Mouse (Mus musculus) CH12.LX (cell line): Measurements from ENCODE around the gene Cryba1. TPM values are rescaled to one million over a fixed set of nuclear protein-coding genes. Genes with fewer than 3 reads are reported as not detected.

ENCODE experiments used
- DNase-seq: peaks from one replicate; pipeline ENCODE4 v3.0.0-alpha.2; 2013; ENCODE audit errors: extremely low read depth
- H3K27ac ChIP-seq: 2 replicates; pipeline ENCODE4 v1.5.1; 2012; ENCODE audit warnings: low read depth, mild to moderate bottlenecking, control low read depth, moderate library complexity; ENCODE audit not compliant: insufficient read depth
- H3K27me3 ChIP-seq: replicated peaks from 2 replicates; pipeline ENCODE3; 2012; ENCODE audit warnings: inconsistent platforms
- H3K36me3 ChIP-seq, 2 experiments: replicated peaks in 1 of 2; 2 replicates each; pipeline versions ENCODE3 to v1.6.1; 2012; ENCODE audit warnings: inconsistent platforms in 1 of 2, low read length in 1 of 2, mild to moderate bottlenecking in 1 of 2, mixed read lengths in 1 of 2, moderate library complexity in 1 of 2; ENCODE audit not compliant: control insufficient read depth in 1 of 2, insufficient read depth in 1 of 2
- H3K4me1 ChIP-seq, 2 experiments: 2 replicates each; pipeline ENCODE4 v1.6.1; 2012; ENCODE audit warnings: inconsistent platforms in 1 of 2, moderate library complexity in 1 of 2; ENCODE audit not compliant: insufficient read depth in 2 of 2, control insufficient read depth in 1 of 2
- H3K4me2 ChIP-seq: 2 replicates; pipeline ENCODE4 v1.6.1; 2012; ENCODE audit warnings: low read depth, mild to moderate bottlenecking, control low read depth; ENCODE audit not compliant: poor library complexity, insufficient read depth, severe bottlenecking
- H3K4me3 ChIP-seq, 3 experiments: fragments of 150-350 bp in 1 of 3; sonication (generic) in 1 of 3; replicated peaks in 1 of 3; 2 replicates each; pipeline versions ENCODE3 to v1.5.1; 2011 to 2012; ENCODE audit warnings: low read depth in 2 of 3, low read length in 2 of 3, mild to moderate bottlenecking in 2 of 3, moderate library complexity in 2 of 3, control low read depth in 1 of 3, improper control_type of control experiment in 1 of 3, inconsistent platforms in 1 of 3, mixed read lengths in 1 of 3; ENCODE audit not compliant: poor library complexity in 1 of 3
- H3K79me2 ChIP-seq: replicated peaks from 2 replicates; pipeline ENCODE4 v1.6.1; 2012; ENCODE audit warnings: mild to moderate bottlenecking, moderate library complexity; ENCODE audit not compliant: control insufficient read depth, poor library complexity, insufficient read depth, severe bottlenecking; ENCODE audit errors: extremely low read depth
- H3K9ac ChIP-seq: 2 replicates; pipeline ENCODE4 v1.6.1; 2012; ENCODE audit warnings: low read depth, mild to moderate bottlenecking, control low read depth, moderate library complexity; ENCODE audit not compliant: insufficient read depth
- H3K9me3 ChIP-seq: replicated peaks from 2 replicates; pipeline ENCODE3; 2012; ENCODE audit warnings: low read length, inconsistent platforms, mixed read lengths
- BHLHE40 ChIP-seq: IDR thresholded peaks from 2 replicates; pipeline ENCODE4 v1.6.1; 2011; ENCODE audit warnings: mild to moderate bottlenecking, low read depth, low read length, improper control_type of control experiment
- CTCF ChIP-seq, 2 experiments: IDR thresholded peaks in 1 of 2; conservative IDR thresholded peaks in 1 of 2; 2 replicates each; pipeline ENCODE4 v1.5.1; 2011 to 2012; ENCODE audit warnings: low read depth in 2 of 2, low read length in 2 of 2, improper control_type of control experiment in 1 of 2, inconsistent platforms in 1 of 2, mild to moderate bottlenecking in 1 of 2, moderate library complexity in 1 of 2
- EP300 ChIP-seq: IDR thresholded peaks from 2 replicates; pipeline ENCODE4 v1.6.1; 2011; ENCODE audit warnings: low read length, improper control_type of control experiment
- ETS1 ChIP-seq: conservative IDR thresholded peaks from 2 replicates; pipeline ENCODE4 v1.6.1; 2012; ENCODE audit warnings: low read depth, mild to moderate bottlenecking, inconsistent platforms, low read length, improper control_type of control experiment, moderate library complexity
- HCFC1 ChIP-seq: IDR thresholded peaks from 2 replicates; pipeline ENCODE4 v1.6.1; 2012; ENCODE audit warnings: low read depth, mild to moderate bottlenecking, inconsistent platforms, low read length, improper control_type of control experiment
- IRF4 ChIP-seq: IDR thresholded peaks from 2 replicates; pipeline ENCODE4 v1.6.1; 2014; ENCODE audit warnings: low read depth, mild to moderate bottlenecking, inconsistent platforms, low read length, improper control_type of control experiment
- JUN ChIP-seq: IDR thresholded peaks from 2 replicates; pipeline ENCODE4 v1.6.1; 2011; ENCODE audit warnings: low read depth, mild to moderate bottlenecking, low read length, improper control_type of control experiment, moderate library complexity; ENCODE audit not compliant: insufficient read depth
- JUND ChIP-seq: conservative IDR thresholded peaks from 2 replicates; pipeline ENCODE4 v1.6.1; 2011; ENCODE audit warnings: low read depth, low read length, improper control_type of control experiment
- KAT2A ChIP-seq: IDR thresholded peaks from 2 replicates; pipeline ENCODE4 v1.6.1; 2012; ENCODE audit warnings: low read length, improper control_type of control experiment, inconsistent platforms; ENCODE audit not compliant: insufficient replicate concordance
- MAFK ChIP-seq: IDR thresholded peaks from 2 replicates; pipeline ENCODE4 v1.6.1; 2011; ENCODE audit warnings: low read length, improper control_type of control experiment; ENCODE audit not compliant: insufficient replicate concordance
- MAZ ChIP-seq: IDR thresholded peaks from 2 replicates; pipeline ENCODE4 v1.6.1; 2012; ENCODE audit warnings: low read depth, mild to moderate bottlenecking, inconsistent platforms, low read length, improper control_type of control experiment, moderate library complexity
- MXI1 ChIP-seq: IDR thresholded peaks from 2 replicates; pipeline ENCODE4 v1.6.1; 2011; ENCODE audit warnings: mild to moderate bottlenecking, low read depth, low read length, improper control_type of control experiment
- PAX5 ChIP-seq: IDR thresholded peaks from 2 replicates; pipeline ENCODE4 v1.6.1; 2012; ENCODE audit warnings: low read length, inconsistent platforms, mixed read lengths
- POLR2A ChIP-seq: IDR thresholded peaks from 2 replicates; pipeline ENCODE4 v1.6.1; 2011; ENCODE audit warnings: low read depth, mild to moderate bottlenecking, improper control_type of control experiment, low read length
- POLR2AphosphoS2 ChIP-seq: IDR thresholded peaks from 2 replicates; pipeline ENCODE4 v1.6.1; 2011; ENCODE audit warnings: low read depth, low read length, improper control_type of control experiment
- SIN3A ChIP-seq: IDR thresholded peaks from 2 replicates; pipeline ENCODE4 v1.6.1; 2012; ENCODE audit warnings: low read length, improper control_type of control experiment, inconsistent platforms
- USF2 ChIP-seq: conservative IDR thresholded peaks from 2 replicates; pipeline ENCODE4 v1.6.1; 2011; ENCODE audit warnings: low read depth, low read length, improper control_type of control experiment
- ZC3H11A ChIP-seq: IDR thresholded peaks from 2 replicates; pipeline ENCODE4 v1.6.1; 2012; ENCODE audit warnings: low read depth, mild to moderate bottlenecking, inconsistent platforms, low read length, improper control_type of control experiment
- ZKSCAN1 ChIP-seq: IDR thresholded peaks from 2 replicates; pipeline ENCODE4 v1.6.1; 2012; ENCODE audit warnings: low read depth, inconsistent platforms, low read length, improper control_type of control experiment, borderline replicate concordance
- dilution Hi-C: fragments of 300-500 bp; cut with MboI; formaldehyde crosslinking; loops from 2 replicates; pipeline ENCODE4 v1.14.3; 2020; ENCODE audit warnings: low sequenced_read_pairs; ENCODE audit not compliant: extremely low pct_unique_long_range_greater_than_20kb, extremely low pct_ligation_motif_present
- in situ Hi-C: fragments of 300-500 bp; cut with MboI; formaldehyde crosslinking; loops from 3 replicates; pipeline ENCODE4 v1.14.3; 2019; ENCODE audit warnings: low sequenced_read_pairs, low pct_ligation_motif_present, low pct_unique_long_range_greater_than_20kb, mixed read lengths
- polyA plus RNA-seq: library from polyadenylated mRNA; unstranded; fragments of >175 nt; gene quantifications from 2 replicates; pipeline ENCODE4 v1.2.1, GENCODE M21; 2012; ENCODE audit warnings: low read depth; ENCODE audit not compliant: insufficient read length
- total RNA-seq, 2 experiments: library from RNA; depleted of rRNA; stranded (reverse); fragments of 300-350 nt in 1 of 2; fragments of >200 nt in 1 of 2; gene quantifications; 2 replicates each; pipeline ENCODE4 v1.2.3; 2012 to 2014

Cryba1 gene
- total and polyA plus RNA-seq, 3 experiments: not detected

DNA sequence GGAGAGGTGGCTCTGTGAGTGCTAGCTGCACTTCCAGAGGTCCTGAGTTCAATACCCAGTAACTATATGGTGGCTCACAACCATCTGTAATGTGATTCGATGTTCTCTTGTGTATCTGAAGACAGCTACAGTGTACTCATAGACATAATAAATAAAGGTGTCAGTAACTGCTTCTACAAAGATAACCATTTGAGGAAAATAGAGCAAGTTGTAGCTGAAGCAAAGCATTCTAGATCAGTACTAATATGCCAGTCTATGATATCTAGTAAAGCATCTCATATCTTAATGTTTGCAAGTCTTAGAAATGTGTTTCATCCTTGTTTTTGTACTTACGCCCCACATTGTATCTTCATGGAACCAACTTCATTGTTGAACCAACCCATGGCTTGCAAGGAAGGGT is 6.0 kb downstream of the Cryba1 start:
- no peaks in the 10 kb centered on the region; the same call in 1 of the 2 replicates for H3K79me2 ChIP-seq
- H3K36me3 ChIP-seq: peaks cover 7 to 53% of the 10 kb centered on the region in 2 experiments
- in situ Hi-C loops: no loop called here

DNA sequence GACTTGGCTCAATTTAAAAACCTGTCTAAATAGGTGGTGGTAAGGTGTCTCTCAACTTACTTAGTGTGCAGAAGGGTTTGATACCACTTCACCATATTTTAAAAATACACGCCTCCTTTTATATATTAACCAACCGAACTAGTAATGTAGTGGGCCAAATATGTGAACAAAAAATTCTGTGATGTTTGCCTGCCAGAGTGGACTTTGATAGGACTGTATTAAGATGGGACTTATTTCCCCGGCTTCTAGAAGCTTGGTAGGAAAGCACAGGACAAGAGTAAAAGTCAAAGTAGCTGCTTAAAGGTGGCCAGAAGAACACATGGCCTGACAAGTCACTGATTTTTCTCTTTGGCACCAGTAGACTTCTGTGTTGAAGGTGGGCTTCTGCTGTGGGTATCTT is 11.3 kb downstream of the Cryba1 start:
- no peak overlapping the region for H3K4me2 ChIP-seq
- H3K36me3 ChIP-seq: peaks cover 27 to 86% of the 10 kb centered on the region in 2 experiments
- no peak for DNase-seq
- H3K4me3 ChIP-seq: no peak overlapping the region
- peaks cover 0 to 8% of the 10 kb centered on the region in 2 experiments; a peak in 2 of 4 replicates for H3K4me1 ChIP-seq
- in situ Hi-C loops: no loop called here
- H3K27ac ChIP-seq: no peak overlapping the region
- no peaks in the 10 kb centered on the region for H3K9me3 ChIP-seq
- H3K79me2 ChIP-seq: peaks cover 32% of the 10 kb centered on the region
- TF ChIP-seq SIN3A: no peak
- TF ChIP-seq ZC3H11A: no peak
- TF ChIP-seq, all 38 proteins: peak for 0
- dilution Hi-C loops: no loop called here
- Histone ChIP-seq H3K27me3 (no peaks in the 10 kb centered on the region), H3K9ac (no peak overlapping the region)

More for the DNA sequence above, 6.0 kb downstream of the Cryba1 start:
- no peak overlapping the region for H3K4me3 ChIP-seq
- H3K4me2 ChIP-seq: no peak overlapping the region
- no peaks in the 10 kb centered on the region for H3K4me1 ChIP-seq
- TF ChIP-seq IRF4 (no peak), JUN (no peak), MAZ (no peak), SIN3A (no peak), POLR2A (peak; percentile 32; the same call in 1 of the 2 replicates), POLR2AphosphoS2 (peak; percentile 93; the same call in 1 of the 2 replicates), EP300 (no peak), USF2 (no peak)
- H3K27ac ChIP-seq: no peak overlapping the region
- no peak overlapping the region for H3K9ac ChIP-seq
- no peaks in the 10 kb centered on the region for H3K9me3 ChIP-seq
- no peaks in the 10 kb centered on the region for H3K27me3 ChIP-seq
- dilution Hi-C loops: no loop called here
- DNase-seq: no peak

DNA sequence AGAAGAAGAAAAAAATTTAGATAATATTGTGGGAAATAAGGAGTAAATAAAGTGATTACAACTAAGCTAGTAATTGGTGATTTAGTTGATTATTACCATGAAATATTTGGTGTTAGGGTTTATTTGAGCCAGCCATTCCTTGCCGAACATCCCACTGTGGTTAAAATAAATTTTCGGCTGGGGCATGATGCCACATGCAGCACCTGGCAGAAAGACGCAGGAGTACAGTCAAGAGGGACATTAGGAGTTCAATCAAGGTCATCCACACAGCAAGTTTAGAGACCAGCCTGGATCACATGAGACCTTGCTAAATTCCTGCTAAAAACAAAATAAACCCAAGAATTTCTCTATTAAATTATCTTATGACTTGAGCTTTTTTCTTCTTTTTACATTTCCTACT is 16.0 kb downstream of the Cryba1 start:
- Histone ChIP-seq H3K9me3 (no peaks in the 10 kb centered on the region), H3K4me2 (no peak overlapping the region), H3K9ac (no peak overlapping the region), H3K27ac (no peak overlapping the region), H3K4me1 (peaks cover 0 to 37% of the 10 kb centered on the region in 2 experiments; a peak in 2 of 4 replicates), H3K27me3 (no peaks in the 10 kb centered on the region), H3K4me3 (no peak overlapping the region), H3K36me3 (peaks cover 32 to 85% of the 10 kb centered on the region in 2 experiments), H3K79me2 (peaks cover 69% of the 10 kb centered on the region)
- TF ChIP-seq MXI1 (no peak), SIN3A (no peak), JUN (no peak), PAX5 (no peak), JUND (no peak), EP300 (no peak), CTCF (conservative IDR thresholded peaks at IDR 0.05 in 1 of 2, IDR thresholded peaks at IDR 0.05 in 1 of 2; ENCODE audit: low read depth in 2 of 2, low read length in 2 of 2) (no peak), ZKSCAN1 (no peak), BHLHE40 (no peak), KAT2A (no peak), ETS1 (no peak), HCFC1 (no peak), USF2 (no peak), MAFK (no peak)
- in situ Hi-C loops (no loop called here), dilution Hi-C loops (no loop called here)
- no peak for DNase-seq
